Mouse (Mus musculus) neural tube, embryonic 14.5 days (tissue): ENCODE measurements around the gene Rerg. TPM values are rescaled to one million over a fixed set of nuclear protein-coding genes. Genes with fewer than 3 reads are reported as not detected.
"Not testable (repeated sequence)": the region's sequence is repeated elsewhere in the genome, so short reads cannot be mapped to it uniquely, and the experiment has no call there.

ENCODE experiments used
- ATAC-seq: fragments of 200-750 bp; cut with Nextera tagmentation; 2 replicates; pipeline ENCODE4 v1.8.0; 2017; ENCODE audit warnings: low read depth, mild to moderate bottlenecking, moderate TSS enrichment, moderate library complexity
- H3K27ac ChIP-seq: fragments of 300-500 bp; sonication (generic); 2 replicates; pipeline ENCODE4 v1.5.1; 2014; ENCODE audit warnings: low read depth, mild to moderate bottlenecking, control low read depth, low read length, moderate library complexity, mixed read lengths
- H3K27me3 ChIP-seq: fragments of 300-500 bp; sonication (generic); 2 replicates; pipeline ENCODE4 v1.6.1; 2014; ENCODE audit warnings: low read length; ENCODE audit not compliant: control insufficient read depth, insufficient read depth
- H3K36me3 ChIP-seq: fragments of 300-500 bp; sonication (generic); 2 replicates; pipeline ENCODE4 v1.6.1; 2014; ENCODE audit warnings: low read length, mixed read lengths; ENCODE audit not compliant: control insufficient read depth, insufficient read depth
- H3K4me1 ChIP-seq: fragments of 300-500 bp; sonication (generic); 2 replicates; pipeline ENCODE4 v1.6.1; 2014; ENCODE audit warnings: low read length; ENCODE audit not compliant: control insufficient read depth, insufficient read depth
- H3K4me2 ChIP-seq: fragments of 300-500 bp; sonication (generic); 2 replicates; pipeline ENCODE4 v1.6.1; 2014; ENCODE audit warnings: mild to moderate bottlenecking, low read depth, low read length, control low read depth
- H3K4me3 ChIP-seq: fragments of 300-500 bp; sonication (generic); 2 replicates; pipeline ENCODE4 v1.5.1; 2014; ENCODE audit warnings: low read depth, low read length, control low read depth, mixed read lengths
- H3K9ac ChIP-seq: fragments of 300-500 bp; sonication (generic); replicated peaks from 2 replicates; pipeline ENCODE4 v1.6.1; 2014; ENCODE audit warnings: low read depth, mild to moderate bottlenecking, control low read depth, low read length, mixed read lengths
- H3K9me3 ChIP-seq: fragments of 300-500 bp; sonication (generic); 2 replicates; pipeline ENCODE4 v1.6.1; 2016; ENCODE audit warnings: low read length; ENCODE audit not compliant: control insufficient read depth
- WGBS: fragments of 180-500 bp; shearing (Covaris S2); extraction: QIAGEN DNeasy Blood & Tissue Kit; methylation state at CpG from one replicate; pipeline ENCODE4 v1.1.7; 2014; 5-methylcytosine and 5-hydroxymethylcytosine counted together
- polyA plus RNA-seq: library from polyadenylated mRNA; unstranded; fragments of >200 nt; fragmentation: Nextera tagmentation; extraction: Ambion mirVana; gene quantifications from 2 replicates; pipeline ENCODE4 v1.2.1, GENCODE M21; 2014

Rerg gene
- polyA plus RNA-seq, 1 experiment from 2014 or later, result 8.5 TPM

DNA sequence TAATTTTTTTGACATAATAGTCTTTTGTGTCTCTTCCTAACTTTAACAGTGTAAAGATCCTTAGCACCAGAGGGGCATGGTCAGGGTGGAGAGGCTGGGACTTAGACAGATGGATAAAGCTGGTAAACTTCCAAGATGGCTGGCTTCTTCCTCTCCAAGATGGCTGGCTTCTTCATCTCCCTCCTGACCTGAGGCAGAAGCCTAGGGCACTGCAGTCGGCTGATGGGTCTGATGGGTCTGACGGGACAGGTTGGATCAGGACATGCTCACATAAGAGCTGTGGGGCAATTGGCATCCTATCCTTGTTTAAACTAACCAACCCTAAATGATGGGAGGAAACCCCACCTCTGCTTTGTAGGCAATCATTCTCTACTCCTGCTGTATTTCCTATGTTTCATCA is 112.0 kb downstream of the Rerg start:
- Histone ChIP-seq H3K4me2 (no peak overlapping the region), H3K9me3 (no peaks in the 10 kb centered on the region), H3K27me3 (no peaks in the 10 kb centered on the region), H3K9ac (no peak overlapping the region), H3K36me3 (no peaks in the 10 kb centered on the region), H3K27ac (no peak overlapping the region), H3K4me1 (no peaks in the 10 kb centered on the region), H3K4me3 (no peak overlapping the region)
- whole genome bisulfite sequencing, result 96% methylated on average over 2 of the region's 2 CpGs
- no peak for ATAC-seq

DNA sequence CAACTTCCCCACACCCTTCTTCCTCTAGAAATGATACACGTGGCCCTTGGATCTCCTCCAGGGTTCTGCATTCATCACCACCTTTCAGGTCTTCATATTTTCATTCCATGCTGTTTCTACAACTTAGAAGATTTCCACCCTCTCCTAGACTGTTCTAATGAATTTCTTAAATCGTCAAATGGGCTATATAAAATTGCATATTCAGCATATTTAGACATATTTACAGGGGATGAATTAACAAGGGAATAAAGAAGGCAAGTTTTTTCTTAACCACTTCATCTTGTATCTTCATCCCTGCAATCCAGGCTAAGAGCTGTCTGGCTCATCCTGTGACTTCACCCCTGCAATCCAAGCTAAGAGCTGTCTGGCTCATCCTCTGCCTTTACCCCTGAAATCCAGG is 116.2 kb downstream of the Rerg start:
- ATAC-seq, result no peak
- WGBS, result 89% methylated on average over 2 of the region's 2 CpGs

DNA sequence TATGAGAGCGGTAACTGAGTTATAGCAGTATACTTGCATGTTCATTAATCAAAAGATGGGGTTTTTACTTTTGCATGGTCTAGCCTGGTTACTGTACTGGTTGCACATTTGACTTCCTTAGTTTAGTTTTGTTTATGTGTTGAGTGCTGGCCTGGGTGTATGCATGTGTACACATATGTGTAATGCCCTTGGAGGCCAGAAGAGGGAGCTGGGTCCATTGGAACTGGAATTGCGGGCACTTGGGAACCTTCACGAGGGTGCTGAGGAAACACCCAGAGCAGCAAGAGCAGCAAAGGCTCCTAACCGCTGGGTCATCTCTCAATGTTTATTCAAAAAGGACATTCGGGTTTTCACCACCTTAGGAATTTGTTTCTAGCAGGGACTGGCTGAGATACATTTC is 116.8 kb downstream of the Rerg start:
- Histone ChIP-seq H3K27me3 (no peaks in the 10 kb centered on the region), H3K4me2 (no peak overlapping the region), H3K36me3 (no peaks in the 10 kb centered on the region), H3K27ac (no peak overlapping the region), H3K9me3 (no peaks in the 10 kb centered on the region), H3K9ac (no peak overlapping the region), H3K4me3 (no peak overlapping the region), H3K4me1 (no peaks in the 10 kb centered on the region)
- WGBS, result 83% methylated on average over 5 of the region's 5 CpGs
- ATAC-seq, result no peak

More for the DNA sequence above, 116.2 kb downstream of the Rerg start:
- H3K9me3 ChIP-seq, result no peaks in the 10 kb centered on the region
- no peak overlapping the region for H3K27ac ChIP-seq
- no peaks in the 10 kb centered on the region for H3K4me1 ChIP-seq
- no peaks in the 10 kb centered on the region for H3K36me3 ChIP-seq
- no peaks in the 10 kb centered on the region for H3K27me3 ChIP-seq
- no peak overlapping the region for H3K9ac ChIP-seq
- H3K4me3 ChIP-seq, result no peak overlapping the region
- H3K4me2 ChIP-seq, result no peak overlapping the region

DNA sequence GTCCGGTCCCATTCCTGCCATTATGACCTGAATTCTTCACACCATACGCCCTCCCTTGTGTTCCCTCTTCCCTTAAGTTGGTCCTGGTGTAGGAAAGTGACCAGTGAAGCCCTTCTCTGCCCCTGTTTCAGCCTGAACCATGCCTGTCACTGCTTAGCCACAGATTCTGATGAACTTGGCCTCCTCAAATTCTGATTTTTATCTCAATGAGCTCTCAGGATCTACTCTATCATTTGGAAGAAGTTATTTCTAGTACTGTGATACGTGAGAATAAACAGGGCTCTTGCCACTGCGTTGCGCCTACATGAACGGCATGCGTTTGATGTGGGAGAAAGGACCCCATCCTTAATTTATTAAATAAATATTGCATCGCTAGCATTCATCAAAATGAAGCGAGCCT is 117.3 kb downstream of the Rerg start:
- H3K36me3 ChIP-seq, result no peaks in the 10 kb centered on the region
- H3K9me3 ChIP-seq, result no peaks in the 10 kb centered on the region
- H3K27me3 ChIP-seq, result no peaks in the 10 kb centered on the region
- ATAC-seq, result no peak
- 96% methylated on average over 9 of the region's 9 CpGs for WGBS
- no peaks in the 10 kb centered on the region for H3K4me1 ChIP-seq
- no peak overlapping the region for H3K4me3 ChIP-seq
- H3K9ac ChIP-seq, result no peak overlapping the region
- H3K27ac ChIP-seq, result no peak overlapping the region
- H3K4me2 ChIP-seq, result no peak overlapping the region

DNA sequence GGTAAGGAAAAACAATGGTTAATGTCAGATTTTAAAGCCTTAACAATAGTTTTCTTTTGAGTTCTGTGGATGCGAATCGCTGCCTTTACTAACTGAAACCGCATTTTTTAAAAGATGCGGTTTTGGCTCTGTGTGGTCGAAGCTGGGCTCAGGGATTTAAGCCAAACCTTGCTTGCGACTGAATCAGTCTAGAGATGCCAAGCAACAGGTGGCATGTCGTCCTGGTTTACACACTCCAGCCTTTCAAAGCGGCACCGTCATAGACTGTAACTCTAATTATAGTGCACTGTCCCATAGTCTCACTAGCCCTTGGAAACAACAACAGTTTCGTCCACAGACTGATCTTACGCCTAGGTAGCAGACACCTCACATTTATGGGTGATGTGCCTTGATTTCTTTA is 123.3 kb downstream of the Rerg start:
- no peak overlapping the region for H3K4me2 ChIP-seq
- WGBS, result 87% methylated on average over 11 of the region's 11 CpGs
- H3K4me3 ChIP-seq, result no peak overlapping the region

DNA sequence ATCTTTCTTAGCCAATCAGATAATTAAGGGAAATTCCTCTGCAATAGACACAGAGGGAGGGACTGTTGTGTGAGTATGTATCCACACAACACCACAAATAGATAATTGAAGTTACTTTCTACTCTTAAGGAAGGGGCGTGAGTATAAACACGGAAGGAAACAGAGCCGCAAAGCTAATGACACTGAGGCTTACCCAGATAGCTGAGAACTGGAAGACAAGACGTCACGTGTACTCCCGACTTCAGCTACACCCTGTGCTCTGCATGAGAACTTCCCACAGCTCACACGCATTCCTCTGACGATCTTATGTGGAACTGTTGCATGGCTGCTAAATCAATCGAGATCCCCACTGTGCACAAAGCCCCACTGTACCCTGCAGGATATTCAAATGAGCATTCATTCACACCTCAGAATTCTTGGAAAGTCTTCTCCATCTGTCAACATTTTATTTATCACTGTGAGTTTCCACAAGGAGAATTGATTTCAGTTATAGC is 125.2 kb downstream of the Rerg start:
- H3K27ac ChIP-seq, result no peak overlapping the region
- ATAC-seq, result no peak; the same call in 1 of the 2 replicates
- no peak overlapping the region for H3K4me3 ChIP-seq
- no peaks in the 10 kb centered on the region for H3K27me3 ChIP-seq
- H3K4me2 ChIP-seq, result no peak overlapping the region
- no peaks in the 10 kb centered on the region for H3K9me3 ChIP-seq
- no peaks in the 10 kb centered on the region for H3K4me1 ChIP-seq
- H3K9ac ChIP-seq, result no peak overlapping the region
- 79% methylated on average over 9 of the region's 9 CpGs for WGBS
- H3K36me3 ChIP-seq, result no peaks in the 10 kb centered on the region

More for the DNA sequence above, 123.3 kb downstream of the Rerg start:
- H3K27me3 ChIP-seq, result no peaks in the 10 kb centered on the region
- no peaks in the 10 kb centered on the region for H3K36me3 ChIP-seq
- H3K27ac ChIP-seq, result no peak overlapping the region
- no peak for ATAC-seq
- no peaks in the 10 kb centered on the region for H3K9me3 ChIP-seq
- no peak overlapping the region for H3K9ac ChIP-seq
- H3K4me1 ChIP-seq, result no peaks in the 10 kb centered on the region

DNA sequence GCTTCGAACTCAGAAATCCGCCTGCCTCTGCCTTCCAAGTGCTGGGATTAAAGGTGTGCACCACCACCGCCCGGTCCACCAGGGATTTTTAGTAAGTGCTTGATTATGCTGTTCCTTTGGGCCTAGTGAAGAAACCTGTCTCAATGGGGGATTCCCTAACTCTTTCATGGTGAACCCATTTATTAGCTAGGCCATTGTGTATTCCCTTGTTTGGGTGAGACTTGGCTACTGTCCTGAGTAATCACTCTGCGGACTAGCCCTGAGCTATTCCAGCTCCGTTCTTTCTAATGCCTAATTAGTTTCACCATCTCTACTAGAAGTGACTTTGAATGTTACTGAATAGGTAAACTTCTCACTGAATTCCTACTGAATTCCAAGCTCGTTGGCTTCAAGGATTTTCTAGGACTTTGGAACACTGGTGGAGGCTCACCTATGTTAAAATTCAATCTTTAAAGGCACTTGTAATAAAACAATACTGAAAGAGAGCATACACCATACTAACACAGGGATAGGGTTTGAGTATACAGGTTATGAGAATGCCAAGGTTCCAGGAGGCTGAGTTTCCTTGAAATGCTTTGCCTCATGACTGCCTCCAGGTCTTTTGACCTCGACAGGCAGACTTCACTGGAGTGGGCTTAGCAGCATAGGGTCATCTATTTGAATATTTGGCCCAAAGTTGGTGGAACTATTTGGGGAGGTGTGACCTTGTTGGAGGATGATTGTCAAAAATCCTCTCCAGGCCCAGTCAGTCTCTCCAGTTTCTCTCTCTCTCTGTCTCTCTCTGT is 134.5 kb downstream of the Rerg start:
- 81% methylated on average over 8 of the region's 8 CpGs for WGBS

DNA sequence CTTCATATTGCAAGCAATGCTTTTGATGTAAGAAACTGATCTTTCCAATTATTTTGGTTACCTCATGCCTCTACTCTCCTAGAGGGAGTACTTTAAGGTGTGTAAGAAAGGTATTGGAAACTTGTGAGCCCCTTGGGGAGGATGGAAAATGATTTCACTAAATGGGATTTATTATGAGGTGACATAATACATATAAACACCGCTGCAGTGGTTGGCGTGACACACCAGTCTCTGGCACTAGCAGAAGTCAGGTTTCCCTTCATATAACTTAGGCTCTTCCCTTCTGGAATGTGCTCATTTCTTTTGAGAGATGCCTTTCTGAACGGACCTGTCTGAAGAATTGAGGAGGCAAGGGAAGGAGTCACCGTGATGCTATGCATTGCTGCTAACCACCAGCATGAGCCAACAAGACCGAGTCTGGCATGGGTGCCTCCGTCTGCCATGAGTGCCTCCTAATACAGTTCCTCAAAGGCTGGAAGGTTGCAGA is 139.6 kb downstream of the Rerg start:
- peak; percentile 44 for ATAC-seq
- Histone ChIP-seq H3K9ac (no peak overlapping the region), H3K27me3 (no peaks in the 10 kb centered on the region), H3K36me3 (no peaks in the 10 kb centered on the region), H3K4me3 (no peak overlapping the region), H3K27ac (no peak overlapping the region), H3K4me2 (no peak overlapping the region), H3K9me3 (no peaks in the 10 kb centered on the region), H3K4me1 (no peaks in the 10 kb centered on the region)
- 76% methylated on average over 6 of the region's 6 CpGs for WGBS

More for the DNA sequence above, 134.5 kb downstream of the Rerg start:
- not testable (repeated sequence) for H3K4me3 ChIP-seq, H3K9me3 ChIP-seq, H3K4me2 ChIP-seq, H3K9ac ChIP-seq, H3K27ac ChIP-seq, ATAC-seq, H3K4me1 ChIP-seq, H3K27me3 ChIP-seq, H3K36me3 ChIP-seq

DNA sequence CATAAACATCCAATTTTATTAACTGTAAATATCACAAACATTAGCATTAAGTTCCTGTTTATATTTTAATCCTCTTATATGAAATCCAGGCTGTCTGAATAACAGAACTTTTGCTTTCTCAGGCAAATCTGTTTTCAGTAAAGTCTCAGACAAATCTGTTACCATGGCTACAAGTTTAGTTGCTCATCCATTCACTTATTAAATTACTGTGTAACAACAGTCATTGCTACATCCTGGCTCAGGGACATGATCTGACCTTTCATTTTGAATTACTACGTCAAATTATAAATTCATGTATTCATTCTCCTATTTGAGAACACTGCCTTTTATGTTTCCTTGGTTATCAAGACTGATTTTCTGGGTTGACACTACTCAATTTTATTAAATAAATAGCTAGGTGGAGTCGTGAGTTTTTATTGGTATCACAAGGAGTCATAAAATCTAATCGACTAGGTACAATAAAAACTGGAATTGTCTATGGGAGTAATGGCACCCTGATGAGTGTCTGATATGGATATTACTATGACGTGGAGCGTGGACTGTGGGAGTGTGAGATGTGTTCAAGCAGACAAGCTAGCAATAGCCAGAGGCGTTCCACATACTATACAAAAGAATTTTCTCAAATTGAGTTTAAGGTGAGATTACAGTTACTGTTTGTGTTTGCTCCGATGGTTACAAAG is 140.2 kb downstream of the Rerg start:
- Histone ChIP-seq H3K36me3 (no peaks in the 10 kb centered on the region), H3K9ac (no peak overlapping the region), H3K4me1 (no peaks in the 10 kb centered on the region), H3K4me3 (no peak overlapping the region), H3K27me3 (no peaks in the 10 kb centered on the region), H3K4me2 (no peak overlapping the region), H3K9me3 (no peaks in the 10 kb centered on the region), H3K27ac (no peak overlapping the region)
- WGBS, result 50% methylated on average over 7 of the region's 7 CpGs
- ATAC-seq, result peak; percentile 93
